Comparison of ENCODE assay signal across 8 mouse cellular contexts in the genomic region with DNA sequence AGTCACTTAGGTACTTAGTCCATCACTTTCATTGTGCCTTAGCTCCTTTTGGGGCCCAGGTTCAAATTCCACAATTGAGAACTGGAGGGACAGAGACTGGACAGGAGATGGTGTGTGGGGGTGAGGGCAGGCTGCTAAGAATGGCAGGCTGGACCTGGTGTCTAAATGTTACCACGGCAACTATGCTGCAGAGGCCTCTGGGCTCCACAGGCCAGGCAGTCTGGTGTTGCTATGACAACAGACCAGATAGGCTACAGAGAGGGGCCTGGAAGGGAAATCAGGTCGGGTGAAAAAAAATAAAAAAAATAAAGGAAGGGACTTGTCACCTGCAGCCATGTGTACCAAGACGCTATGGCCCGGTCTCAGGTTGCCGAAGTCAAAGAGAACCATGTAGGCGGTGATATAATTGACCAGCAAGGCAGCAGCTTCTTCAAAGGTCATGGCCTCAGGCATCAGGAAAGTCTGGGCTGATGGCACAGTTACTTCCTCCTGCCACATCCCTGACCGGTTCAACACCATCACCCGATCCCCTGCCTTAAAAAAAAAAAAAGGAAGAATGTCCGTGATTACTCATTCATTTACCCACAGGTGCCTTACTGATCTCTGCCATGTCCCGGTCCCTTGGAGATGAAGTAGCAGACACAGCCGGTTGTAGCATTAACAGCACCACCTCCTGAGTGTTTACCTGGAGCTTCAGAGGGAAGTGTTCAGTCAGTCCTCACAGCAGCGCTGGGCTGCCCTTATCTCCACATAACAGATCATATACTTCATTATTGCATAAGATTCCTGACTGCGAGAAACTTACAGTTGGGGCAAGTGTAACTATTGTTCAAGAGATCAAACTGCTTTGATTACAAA. TPM values are rescaled to one million over a fixed set of nuclear protein-coding genes. Genes with fewer than 3 reads are reported as not detected.
DNase-seq lines count a peak whose midpoint lies in the region; ATAC-seq and TF ChIP-seq lines count a peak whose summit lies in the region.
"Had no signal": no experiment of that assay in that cellular context is flagged by ENCODE, and none has a peak within 500 bp of the region (broad histone marks: within the 10 kb centered on the region; RNA-seq: fewer than 3 reads in every experiment).

No protein-coding gene starts in this region.

- H3K4me3 ChIP-seq in E14TG2a.4 (replicated peaks; ENCODE audit: low read length): 0 out of 2 replicates have a peak overlapping the region, but pooled peaks have one; percentile 14
- H3K4me3 ChIP-seq in hindbrain, embryonic 13.5 days: peak overlapping the region; percentile 94
- peak overlapping the region; percentile 75 for H3K4me3 ChIP-seq in midbrain, embryonic 12.5 days

- peak overlapping the region; percentile 92 for H3K4me2 ChIP-seq in hindbrain, embryonic 13.5 days
- peak overlapping the region; percentile 79 for H3K4me2 ChIP-seq in midbrain, embryonic 12.5 days (replicated peaks)

- peaks cover 9% of the 10 kb centered on the region for H3K27me3 ChIP-seq in E14TG2a.4 (ENCODE audit: insufficient read depth, low read length)
- no peaks in the 10 kb centered on the region for H3K27me3 ChIP-seq in hindbrain, embryonic 13.5 days
- H3K27me3 ChIP-seq in midbrain, embryonic 12.5 days: peaks cover 3% of the 10 kb centered on the region; the same call in 1 of the 2 replicates

- peak overlapping the region; percentile 98 for H3K9ac ChIP-seq in hindbrain, embryonic 13.5 days
- peak overlapping the region; percentile 37; the same call in 1 of the 2 replicates for H3K9ac ChIP-seq in midbrain, embryonic 12.5 days (replicated peaks)

- WGBS in hindbrain, embryonic 13.5 days: 28% methylated on average over 13 of the region's 13 CpGs
- WGBS in midbrain, embryonic 12.5 days: 32% methylated on average over 13 of the region's 13 CpGs

- peaks cover 88% of the 10 kb centered on the region for H3K4me1 ChIP-seq in E14TG2a.4 (replicated peaks; ENCODE audit: low read depth, low read length)
- peaks cover 46% of the 10 kb centered on the region for H3K4me1 ChIP-seq in hindbrain, embryonic 13.5 days (replicated peaks)
- peaks cover 48% of the 10 kb centered on the region for H3K4me1 ChIP-seq in midbrain, embryonic 12.5 days

- DNase-seq in R1 (ENCODE audit: low read depth, low spot score): peak; percentile 83
- no peak for DNase-seq in kidney, adult 9 months
- no peak for DNase-seq in urinary bladder, adult 18-20 months (ENCODE audit: low spot score in 2 of 2)
- no peak for DNase-seq in layer of hippocampus, adult 9-11 months
- DNase-seq: thymus, postnatal 36 days had no signal

- H3K9me3 ChIP-seq in E14TG2a.4 (ENCODE audit: low read length): no peaks in the 10 kb centered on the region
- H3K9me3 ChIP-seq in hindbrain, embryonic 13.5 days: no peaks in the 10 kb centered on the region
- no peaks in the 10 kb centered on the region for H3K9me3 ChIP-seq in midbrain, embryonic 12.5 days

- H3K27ac ChIP-seq in hindbrain, embryonic 13.5 days: peak overlapping the region; percentile 64
- H3K27ac ChIP-seq in midbrain, embryonic 12.5 days (replicated peaks): peak overlapping the region; percentile 87

- no peak for ATAC-seq in hindbrain, embryonic 13.5 days (ENCODE audit: low FRiP score)
- peak; percentile 64; the same call in 1 of the 2 replicates for ATAC-seq in midbrain, embryonic 12.5 days (ENCODE audit: low FRiP score, low read depth)

- peaks cover 41% of the 10 kb centered on the region for H3K36me3 ChIP-seq in E14TG2a.4 (ENCODE audit: insufficient read depth, low read length)
- H3K36me3 ChIP-seq in hindbrain, embryonic 13.5 days: peaks cover 49% of the 10 kb centered on the region
- peaks cover 45% of the 10 kb centered on the region for H3K36me3 ChIP-seq in midbrain, embryonic 12.5 days

- no peak for TF ChIP-seq CTCF in E14TG2a.4 (conservative IDR thresholded peaks at IDR 0.05; ENCODE audit: low read length)

RNA-seq across cellular contexts. Expression of a gene that starts 2.0 kb away (rescaled TPM):
- 108 and 111 TPM in 2 replicates for polyA plus RNA-seq in hindbrain, embryonic 13.5 days (2015; fragmentation: Nextera tagmentation; extraction: Ambion mirVana)
- polyA plus RNA-seq in midbrain, embryonic 12.5 days (2016; fragmentation: Nextera tagmentation; extraction: Ambion mirVana): 89.5 and 92.3 TPM in 2 replicates

RNA-seq across cellular contexts. Expression of a gene that starts 3.2 kb away (rescaled TPM):
- 92.1 and 96.6 TPM in 2 replicates for polyA plus RNA-seq in hindbrain, embryonic 13.5 days (2015; fragmentation: Nextera tagmentation; extraction: Ambion mirVana)
- polyA plus RNA-seq in midbrain, embryonic 12.5 days (2016; fragmentation: Nextera tagmentation; extraction: Ambion mirVana): 69.3 and 73.0 TPM in 2 replicates

RNA-seq across cellular contexts. Expression of a gene that starts 14.6 kb away (rescaled TPM):
- 3.7 and 4.0 TPM in 2 replicates for polyA plus RNA-seq in hindbrain, embryonic 13.5 days (2015; fragmentation: Nextera tagmentation; extraction: Ambion mirVana)
- polyA plus RNA-seq in midbrain, embryonic 12.5 days (2016; fragmentation: Nextera tagmentation; extraction: Ambion mirVana): 3.0 and 3.9 TPM in 2 replicates

RNA-seq across cellular contexts. Expression of a gene that starts 20.7 kb away (rescaled TPM):
- polyA plus RNA-seq in hindbrain, embryonic 13.5 days (2015; fragmentation: Nextera tagmentation; extraction: Ambion mirVana): 301 and 310 TPM in 2 replicates
- 310 and 319 TPM in 2 replicates for polyA plus RNA-seq in midbrain, embryonic 12.5 days (2016; fragmentation: Nextera tagmentation; extraction: Ambion mirVana)

RNA-seq across cellular contexts. Expression of a gene that starts 37.7 kb away (rescaled TPM):
- 2.3 and 2.8 TPM in 2 replicates for polyA plus RNA-seq in hindbrain, embryonic 13.5 days (2015; fragmentation: Nextera tagmentation; extraction: Ambion mirVana)
- 2.3 and 3.1 TPM in 2 replicates for polyA plus RNA-seq in midbrain, embryonic 12.5 days (2016; fragmentation: Nextera tagmentation; extraction: Ambion mirVana)

Comparison
In these comparisons a context has a peak if more than half of its experiments do, and no peak if none do; other contexts are left out.
1. H3K4me3 ChIP-seq: peak in every context shown above with its lines; median percentile 94 in hindbrain, embryonic 13.5 days; 75 in midbrain, embryonic 12.5 days; 14 in E14TG2a.4.